Mouse (Mus musculus) right cerebral cortex, postnatal 4 days (tissue): ENCODE results near the gene Vps45.
"Not testable (repeated sequence)": the region's sequence is repeated elsewhere in the genome, so short reads cannot be mapped to it uniquely, and the experiment has no call there.

ENCODE experiments used
- DNase-seq: peaks from one replicate; pipeline ENCODE4 v3.0.0-alpha.2; 2022

The Vps45 gene

DNA sequence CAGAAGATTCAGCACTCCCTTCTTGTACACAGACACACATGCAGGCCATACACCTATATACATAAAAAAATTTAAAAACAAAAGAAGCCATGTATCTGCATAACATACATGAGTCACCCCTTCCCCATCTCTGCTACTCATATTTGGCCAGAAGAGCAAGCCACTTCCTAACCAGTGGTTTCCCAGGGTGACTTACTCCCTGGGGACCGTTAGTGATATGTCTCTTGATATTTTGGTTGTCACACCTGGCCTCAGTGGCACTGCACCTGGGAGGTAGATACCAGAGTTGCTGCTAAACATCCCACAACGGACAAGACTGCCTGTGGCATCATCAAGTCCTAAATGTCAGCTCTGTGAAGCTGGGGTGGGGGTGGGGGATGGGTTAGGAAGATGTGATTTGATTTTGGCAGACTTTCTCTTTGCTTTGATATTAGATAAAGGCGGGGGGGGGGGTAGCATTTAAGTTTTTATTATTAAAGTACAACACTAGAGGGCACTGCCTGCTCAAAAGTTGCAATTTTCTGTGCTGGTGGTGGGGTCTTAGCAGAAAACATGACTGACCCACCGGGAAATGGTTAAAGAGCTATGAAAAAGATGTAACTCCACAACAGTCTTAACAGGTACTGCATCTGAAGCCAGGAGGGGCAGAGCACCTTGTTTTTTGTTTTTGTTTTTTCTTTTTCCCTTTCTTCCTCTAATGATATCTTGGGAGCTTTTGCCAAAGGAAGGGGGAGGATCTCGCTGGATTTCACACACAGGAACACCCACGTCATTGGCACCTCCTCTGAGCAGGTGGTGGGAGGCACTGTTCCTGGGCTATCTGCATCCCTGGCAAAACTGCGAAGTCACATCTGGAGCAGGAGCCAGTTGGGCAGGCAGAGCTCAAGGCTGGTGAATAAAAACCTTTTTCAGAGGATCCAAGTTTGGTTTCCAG lies 92.5 kb downstream of the Vps45 start:
- DNase-seq, result no peak

DNA sequence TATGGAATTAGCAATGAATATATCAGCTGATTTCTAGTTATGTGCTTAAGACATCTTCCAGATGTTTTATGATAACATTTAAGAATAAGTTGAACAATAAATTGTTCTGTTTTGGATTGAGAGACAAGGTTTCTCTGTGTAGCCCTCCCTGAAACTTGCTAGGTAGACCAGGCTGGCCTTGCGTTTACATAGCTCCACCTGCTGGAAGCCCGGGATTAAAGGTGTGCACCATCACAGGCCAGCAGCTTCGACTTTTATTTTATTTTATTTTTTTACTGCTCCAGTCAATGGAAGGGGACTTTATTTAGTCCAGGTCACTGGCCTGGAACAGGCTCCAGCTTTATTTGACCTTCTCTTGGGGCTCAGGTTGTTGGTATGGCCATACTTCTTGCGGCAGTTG lies 94.6 kb downstream of the Vps45 start:
- no peak for DNase-seq

DNA sequence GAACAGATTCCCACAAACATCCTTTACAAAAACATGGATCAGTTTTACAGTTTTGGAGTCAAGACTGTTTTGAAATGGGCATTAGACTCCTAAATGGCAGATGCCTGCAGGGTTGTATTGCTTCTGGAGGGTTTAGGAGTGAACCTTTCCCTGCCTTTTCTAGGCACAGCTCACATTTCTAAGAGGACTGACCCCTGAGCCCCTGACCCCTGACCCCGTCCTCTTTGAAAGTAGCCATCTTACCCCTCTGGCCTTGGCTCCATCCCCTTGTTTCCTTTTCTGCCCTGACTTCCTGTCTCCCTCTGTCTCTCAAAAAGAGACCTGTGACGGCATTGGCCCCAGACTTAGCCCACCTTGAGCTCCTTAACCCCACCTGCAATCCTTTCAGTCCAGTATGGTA lies 95.0 kb downstream of the Vps45 start:
- no peak for DNase-seq

DNA sequence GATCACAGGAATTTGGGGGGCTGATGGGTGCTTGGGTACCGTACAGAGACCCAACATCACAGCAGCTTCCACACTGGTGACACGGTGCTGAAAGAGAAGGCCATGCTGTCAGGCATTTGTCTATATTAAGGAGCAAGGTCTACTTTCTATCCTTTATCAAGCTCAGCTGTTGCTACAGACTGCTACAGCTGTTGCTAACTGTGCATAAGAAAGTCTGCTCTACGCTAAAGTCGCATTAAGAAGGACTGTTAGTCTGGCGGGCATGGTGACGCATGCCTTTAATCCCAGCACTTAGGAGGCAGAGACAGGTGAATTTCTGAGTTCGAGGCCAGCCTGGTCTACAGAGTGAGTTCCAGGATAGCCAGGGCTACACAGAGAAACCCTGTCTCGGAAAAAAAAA lies 96.1 kb downstream of the Vps45 start:
- DNase-seq, result not testable (repeated sequence)

DNA sequence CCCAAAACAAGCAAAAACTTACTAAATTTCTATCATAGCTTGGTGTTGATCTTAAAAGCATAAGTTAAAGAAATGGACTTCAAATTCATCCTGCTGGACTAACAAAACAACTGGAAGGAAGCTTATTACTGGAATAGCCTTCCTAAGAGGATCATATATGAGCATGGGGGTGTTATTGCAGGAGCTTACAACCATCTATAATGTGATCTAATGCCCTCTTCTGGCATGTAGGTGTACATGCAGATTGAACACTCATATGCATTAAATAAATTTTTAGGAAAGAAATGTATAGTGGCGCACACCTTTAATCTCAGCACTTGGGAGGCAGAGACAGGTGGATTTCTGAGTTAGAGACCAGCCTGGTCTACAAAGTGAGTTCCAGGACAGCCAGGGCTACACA lies 98.5 kb downstream of the Vps45 start:
- DNase-seq, result no peak

DNA sequence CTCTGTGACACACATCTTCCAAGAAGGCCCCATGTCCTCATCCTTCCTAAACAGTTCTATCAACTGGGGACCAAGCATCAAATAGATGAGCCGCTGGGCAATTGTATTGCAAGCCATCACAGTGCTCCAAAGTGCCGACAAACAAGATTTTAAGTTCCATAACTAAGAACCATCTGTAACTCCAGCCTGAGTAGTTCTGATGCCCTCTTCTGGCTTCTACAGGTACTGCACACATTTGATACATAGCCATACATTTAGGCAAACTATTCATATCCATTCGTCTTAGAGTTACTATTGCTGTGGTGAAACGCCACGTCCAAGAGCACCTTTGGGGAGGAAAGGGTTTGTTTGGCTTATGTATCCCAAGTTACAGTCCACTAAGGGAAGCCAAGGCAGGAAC lies 99.2 kb downstream of the Vps45 start:
- peak; percentile 20 for DNase-seq

DNA sequence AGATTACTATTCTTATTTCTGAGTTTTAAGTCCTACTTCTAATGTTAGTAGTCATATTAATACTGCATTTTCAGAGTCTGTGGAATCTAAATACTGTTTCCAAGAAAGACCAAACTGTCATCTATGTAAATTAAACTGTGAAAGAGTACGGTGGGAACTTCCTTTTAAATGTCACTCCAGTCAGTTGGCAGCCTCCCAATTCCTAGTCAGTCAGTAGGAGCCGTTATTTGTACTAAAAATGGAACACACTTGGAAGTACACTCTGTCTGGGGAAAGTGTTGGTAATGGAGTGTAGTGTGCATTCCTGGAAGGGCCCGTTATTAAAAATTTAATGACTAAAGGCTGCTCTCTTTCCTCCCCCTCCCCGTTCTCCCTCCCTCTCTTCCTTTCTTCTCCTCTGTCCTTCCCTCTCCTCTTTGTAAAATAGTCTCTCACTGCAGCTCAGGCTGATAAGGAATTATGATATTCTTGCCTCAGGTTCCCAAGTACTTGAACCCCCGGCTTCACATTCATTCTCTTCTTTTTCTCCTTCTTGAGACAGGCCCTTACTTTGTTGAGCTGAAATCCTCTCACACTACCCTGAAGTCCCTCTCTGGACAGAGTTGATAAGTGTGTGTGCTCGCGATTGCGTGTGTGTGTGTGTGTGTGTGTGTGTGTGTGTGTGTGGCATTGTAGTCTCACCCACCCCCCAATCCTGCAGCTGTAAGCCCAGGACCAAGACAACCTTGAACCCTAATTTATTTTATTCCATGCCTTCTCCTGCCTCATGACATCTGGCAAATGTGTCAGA lies 100.7 kb downstream of the Vps45 start:
- DNase-seq, result peak; percentile 39

DNA sequence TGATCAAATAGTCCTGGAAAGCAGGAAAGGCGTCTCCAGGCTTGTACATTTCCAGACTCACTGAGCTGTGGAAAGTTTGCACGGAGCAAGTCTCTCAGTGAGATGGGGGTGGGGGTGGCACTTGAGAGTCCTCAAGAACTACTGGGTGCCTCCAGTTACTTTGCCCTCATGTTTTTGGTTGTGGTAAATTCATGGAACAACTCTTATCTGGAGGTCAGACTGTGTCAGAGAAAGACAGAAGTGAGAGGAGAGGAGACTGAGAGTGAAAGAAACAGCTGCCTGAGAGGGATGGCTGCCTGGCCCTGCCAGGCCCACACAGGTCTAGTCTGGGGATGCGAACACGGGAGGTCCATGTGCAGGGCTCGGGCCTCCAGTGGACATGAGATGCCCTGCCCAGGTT lies 102.9 kb downstream of the Vps45 start:
- no peak for DNase-seq

DNA sequence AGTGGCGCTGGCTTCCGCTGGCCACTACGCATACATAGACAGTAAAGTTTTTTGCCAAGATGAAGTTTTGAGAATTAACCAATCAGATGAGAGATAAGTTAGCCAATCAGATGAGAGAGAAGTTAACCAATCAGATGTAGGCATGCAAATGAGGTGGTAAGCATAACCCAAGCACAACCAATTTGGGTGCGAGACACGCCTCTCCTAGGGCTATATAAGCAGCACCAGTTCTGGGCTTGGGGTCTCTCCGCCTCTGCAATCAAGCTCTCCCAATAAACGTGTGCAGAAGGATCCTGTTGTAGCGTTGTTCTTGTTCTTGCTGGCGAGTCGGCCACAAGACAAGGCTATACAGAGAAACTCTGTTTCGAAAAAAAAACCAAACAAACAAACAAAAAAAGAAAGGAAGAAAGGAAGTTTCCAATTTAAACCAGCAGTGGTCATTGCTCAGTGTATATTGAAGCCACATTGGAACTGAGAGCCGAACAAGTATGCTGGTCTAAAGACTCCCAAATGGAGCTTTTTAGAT lies 103.6 kb downstream of the Vps45 start:
- DNase-seq, result not testable (repeated sequence)

DNA sequence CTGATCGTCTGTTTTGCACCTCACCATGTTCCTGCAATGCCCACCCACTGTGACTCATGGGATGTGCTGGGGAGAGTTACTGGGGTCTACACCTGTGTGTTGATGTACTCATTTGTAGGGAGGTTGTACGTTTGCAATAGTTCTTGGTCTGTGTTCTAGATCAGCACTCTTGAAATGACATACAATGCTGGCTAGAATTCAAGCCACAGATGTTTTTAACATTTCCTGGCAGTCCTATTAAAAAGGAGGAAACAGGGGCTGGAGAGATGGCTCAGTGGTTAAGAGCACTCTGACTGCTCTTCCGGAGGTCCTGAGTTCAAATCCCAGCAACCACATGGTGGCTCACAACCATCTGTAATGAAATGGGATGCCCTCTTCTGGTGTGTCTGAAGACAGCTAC lies 104.7 kb downstream of the Vps45 start:
- DNase-seq, result no peak

DNA sequence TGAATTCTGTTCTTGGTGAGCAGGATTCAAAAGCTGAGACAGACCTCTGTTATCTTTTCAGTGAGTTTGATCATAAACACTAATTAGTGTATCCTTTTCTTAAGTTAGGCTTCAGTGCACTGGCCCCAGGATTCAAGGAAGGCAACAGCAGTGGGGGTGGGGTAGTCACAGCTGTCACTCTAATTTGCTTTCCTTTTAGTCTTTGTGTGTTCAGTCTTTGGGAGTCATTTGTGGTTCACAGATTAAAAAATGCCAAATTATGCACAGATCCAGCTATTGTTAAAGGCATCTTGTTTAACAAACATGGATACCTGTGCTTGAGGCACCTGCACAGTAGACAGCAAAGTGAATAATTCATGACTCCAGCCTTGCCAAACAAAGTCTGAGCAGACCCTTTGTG lies 105.2 kb downstream of the Vps45 start:
- DNase-seq, result no peak

DNA sequence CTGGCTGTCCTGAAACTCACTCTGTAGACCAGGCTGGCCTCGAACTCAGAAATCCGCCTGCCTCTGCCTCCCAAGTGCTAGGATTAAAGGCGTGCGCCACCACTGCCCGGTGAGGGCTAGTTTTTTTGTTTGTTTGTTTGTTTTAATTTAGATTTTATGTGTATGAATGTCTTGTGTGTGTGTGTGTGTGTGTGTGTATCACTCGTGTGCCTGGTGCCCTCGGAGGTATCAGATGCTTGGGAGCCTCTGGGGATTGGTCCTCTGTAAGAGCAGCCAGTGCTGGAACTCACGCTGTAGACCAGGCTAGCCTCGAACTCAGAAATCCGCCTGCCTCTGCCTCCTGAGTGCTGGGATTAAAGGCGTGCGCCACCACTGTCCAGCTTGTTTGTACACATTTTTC lies 106.7 kb downstream of the Vps45 start:
- DNase-seq, result not testable (repeated sequence)

DNA sequence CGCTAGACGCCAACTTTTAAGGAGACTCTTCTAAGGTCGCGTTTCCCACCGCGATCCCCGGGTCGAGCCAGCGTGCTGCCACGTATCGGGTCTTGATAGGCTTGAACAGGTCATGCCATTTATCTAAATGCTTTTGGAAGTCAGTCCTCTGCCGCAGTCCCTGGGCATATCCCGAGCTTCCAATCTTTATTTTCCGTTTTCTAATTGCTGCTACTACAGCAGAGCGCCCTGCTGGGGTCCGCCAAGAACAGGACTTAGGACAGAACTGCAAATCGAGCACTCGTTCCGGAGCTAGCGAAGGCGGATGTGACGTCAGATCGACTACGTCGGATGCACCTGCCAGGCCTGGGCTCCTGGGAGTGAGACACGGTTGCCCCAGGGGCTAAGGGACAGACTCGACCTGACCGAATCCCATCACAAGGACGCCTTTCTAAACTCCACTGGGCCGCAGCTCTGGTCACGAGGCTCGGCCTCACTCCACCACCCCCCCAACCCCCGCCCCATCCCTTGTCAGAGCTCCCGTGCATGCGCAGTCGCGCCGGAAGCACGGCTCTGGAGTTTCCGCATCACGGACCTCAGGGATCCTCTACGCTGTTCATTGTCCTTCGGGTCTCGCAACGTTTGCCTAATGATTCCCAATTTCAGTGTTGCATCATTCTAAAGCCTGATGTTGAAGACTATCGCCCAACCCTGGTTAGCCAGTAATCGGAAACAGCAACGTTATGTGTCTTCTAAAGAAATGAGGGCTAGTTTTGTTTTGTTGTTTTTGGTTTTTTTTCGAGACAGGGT lies 107.3 kb downstream of the Vps45 start:
- DNase-seq, result peak; percentile 87
